Mouse (Mus musculus): ENCODE data around the gene Erbb2. TPM values are rescaled to one million over a fixed set of nuclear protein-coding genes. Genes with fewer than 3 reads are reported as not detected.

Gene Erbb2
- polyA plus RNA-seq, 1 experiment, result not detected

DNA sequence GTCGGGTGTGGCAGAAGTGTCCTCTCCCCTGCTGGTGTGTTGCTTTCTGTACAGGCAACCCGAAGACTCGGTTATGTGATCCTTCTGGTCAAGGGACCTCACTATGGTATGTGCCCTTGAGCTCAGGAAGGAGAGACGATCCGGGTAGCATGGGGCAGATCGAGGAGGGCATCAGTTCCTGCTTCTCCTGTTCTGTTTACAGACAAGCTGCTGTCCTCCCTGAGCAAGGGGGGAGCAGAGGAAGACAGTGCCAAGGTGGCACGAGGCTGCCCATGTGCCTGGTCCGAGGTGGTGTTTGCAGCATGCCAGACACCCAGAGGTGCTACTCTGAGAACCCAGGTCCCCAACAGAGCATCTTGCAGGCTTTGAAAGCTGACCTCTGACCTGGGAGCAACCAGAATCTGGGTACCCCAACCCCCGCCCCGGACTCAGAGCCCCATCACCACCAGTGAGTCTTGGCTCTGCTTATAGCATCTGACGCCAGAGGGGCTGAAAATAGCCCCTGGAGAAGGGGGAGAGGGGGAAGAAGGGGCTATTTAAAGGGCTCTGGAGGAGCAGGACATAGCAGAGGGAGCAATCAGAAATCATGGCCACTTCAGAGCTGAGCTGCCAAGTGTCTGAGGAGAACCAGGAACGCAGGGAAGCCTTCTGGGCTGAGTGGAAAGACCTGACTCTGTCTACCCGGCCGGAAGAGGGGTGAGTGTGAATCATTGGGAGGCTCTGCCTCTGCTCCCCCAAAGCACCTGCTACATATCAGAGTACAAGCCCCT lies 28.8 kb upstream of the Erbb2 start, which contains the start of gene Tcap:
Gene Tcap, plus strand, starts transcription at position 551 of the 770 bp plus-strand sequence.
- no peak within 1 kb of the TSS for H3K27ac ChIP-seq (ENCODE audit: insufficient read depth, low read depth, low read length)
- TF ChIP-seq POLR2A (IDR thresholded peaks at IDR 0.05; ENCODE audit: insufficient read depth, low read depth, low read length) (no peak), CTCF (IDR thresholded peaks at IDR 0.05; ENCODE audit: insufficient read depth, low read depth, low read length) (no peak)
- WGBS, result 64% methylated on average over 14 of the region's 14 CpGs
- H3K4me3 ChIP-seq (ENCODE audit: insufficient read depth, low read depth, low read length), result no peak within 1 kb of the TSS
- H3K4me1 ChIP-seq (ENCODE audit: control insufficient read depth, insufficient read depth, low read length), result peaks cover 20% of the 10 kb centered on the region

DNA sequence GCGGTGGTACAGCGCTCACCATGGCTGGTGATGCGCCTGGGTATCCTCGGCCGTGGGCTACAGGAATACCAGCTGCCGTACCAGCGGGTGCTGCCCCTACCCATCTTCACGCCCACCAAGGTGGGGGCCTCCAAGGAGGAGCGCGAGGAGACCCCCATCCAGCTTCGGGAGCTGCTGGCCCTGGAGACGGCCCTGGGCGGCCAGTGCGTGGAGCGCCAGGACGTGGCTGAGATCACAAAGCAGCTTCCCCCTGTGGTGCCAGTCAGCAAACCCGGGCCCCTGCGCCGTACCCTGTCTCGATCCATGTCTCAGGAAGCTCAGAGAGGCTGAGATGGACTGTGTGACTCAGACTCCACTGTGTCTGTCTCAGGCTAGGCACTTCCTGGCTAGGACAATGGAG lies 28.1 kb upstream of the Erbb2 start:
- 82% methylated on average over 20 of the region's 20 CpGs for WGBS
- no peak overlapping the region for H3K27ac ChIP-seq (ENCODE audit: insufficient read depth, low read depth, low read length)
- no peak for TF ChIP-seq POLR2A (IDR thresholded peaks at IDR 0.05; ENCODE audit: insufficient read depth, low read depth, low read length)
- no peak for TF ChIP-seq CTCF (IDR thresholded peaks at IDR 0.05; ENCODE audit: insufficient read depth, low read depth, low read length)
- H3K4me1 ChIP-seq (ENCODE audit: control insufficient read depth, insufficient read depth, low read length), result peaks cover 27% of the 10 kb centered on the region
- no peak overlapping the region for H3K4me3 ChIP-seq (ENCODE audit: insufficient read depth, low read depth, low read length)

DNA sequence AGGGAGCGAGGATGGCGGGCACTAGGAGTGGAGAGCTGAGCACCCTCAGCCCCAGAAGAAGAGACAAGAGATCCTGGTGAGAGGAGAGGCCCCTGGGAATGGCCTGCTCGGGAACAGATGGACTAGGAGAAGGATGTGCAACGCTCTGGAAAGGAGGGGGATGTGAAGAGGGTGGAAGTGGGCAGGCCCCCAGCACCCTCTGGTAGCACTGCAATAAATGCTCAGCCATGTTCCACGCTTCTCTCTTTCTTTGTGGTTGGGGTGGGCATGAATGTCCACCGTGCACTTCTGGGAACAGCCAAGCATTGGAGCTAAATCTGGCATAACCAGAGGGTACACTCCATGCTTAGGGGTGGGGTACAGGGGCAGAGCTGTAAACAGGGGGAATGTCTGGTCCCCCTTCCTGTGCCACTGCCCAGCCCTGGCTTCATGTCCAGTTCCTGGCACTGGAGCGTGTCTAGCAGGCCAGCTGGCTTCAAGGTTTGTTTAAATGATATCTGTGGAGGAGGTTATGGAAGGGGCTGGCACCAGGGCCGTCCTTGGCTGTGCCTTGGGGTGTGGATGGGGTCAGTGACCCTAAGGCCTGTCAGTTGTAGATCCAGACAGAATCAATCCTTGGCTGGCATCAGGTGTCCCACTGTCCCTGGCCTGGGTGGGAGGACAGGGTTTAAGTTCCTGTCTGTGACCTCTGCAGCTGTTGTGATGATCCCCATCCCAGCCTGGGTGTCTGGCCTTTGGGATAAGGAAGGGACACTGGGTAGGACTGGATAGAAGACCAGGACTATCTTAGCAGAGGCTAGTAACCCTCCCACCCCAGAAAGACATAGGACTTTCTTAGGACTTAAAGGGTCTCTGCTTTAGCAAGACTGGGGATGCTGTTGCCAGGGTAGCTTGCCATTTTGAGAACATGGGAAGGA lies 27.3 kb upstream of the Erbb2 start:
- Histone ChIP-seq H3K4me3 (ENCODE audit: insufficient read depth, low read depth, low read length) (no peak overlapping the region), H3K4me1 (ENCODE audit: control insufficient read depth, insufficient read depth, low read length) (peaks cover 29% of the 10 kb centered on the region), H3K27ac (ENCODE audit: insufficient read depth, low read depth, low read length) (no peak overlapping the region)
- TF ChIP-seq POLR2A (IDR thresholded peaks at IDR 0.05; ENCODE audit: insufficient read depth, low read depth, low read length) (no peak), CTCF (IDR thresholded peaks at IDR 0.05; ENCODE audit: insufficient read depth, low read depth, low read length) (no peak)
- WGBS, result 69% methylated on average over 8 of the region's 8 CpGs

- Histone ChIP-seq H3K27ac (ENCODE audit: insufficient read depth, low read depth, low read length) (no peak within 1 kb of the TSS), H3K4me1 (ENCODE audit: control insufficient read depth, insufficient read depth, low read length) (peaks cover 29% of the 10 kb centered on the region), H3K4me3 (ENCODE audit: insufficient read depth, low read depth, low read length) (no peak within 1 kb of the TSS)
- no peak for TF ChIP-seq POLR2A (IDR thresholded peaks at IDR 0.05; ENCODE audit: insufficient read depth, low read depth, low read length)
- no peak for TF ChIP-seq CTCF (IDR thresholded peaks at IDR 0.05; ENCODE audit: insufficient read depth, low read depth, low read length)
- WGBS, result 66% methylated on average over 25 of the region's 25 CpGs
These were observed 26.4 kb upstream of the Erbb2 start, which contains the start of gene Pnmt for GRCm38 (mm10) chr11:98385638-98386585. TSS of gene Pnmt (plus strand) at chr11:98386450.

DNA sequence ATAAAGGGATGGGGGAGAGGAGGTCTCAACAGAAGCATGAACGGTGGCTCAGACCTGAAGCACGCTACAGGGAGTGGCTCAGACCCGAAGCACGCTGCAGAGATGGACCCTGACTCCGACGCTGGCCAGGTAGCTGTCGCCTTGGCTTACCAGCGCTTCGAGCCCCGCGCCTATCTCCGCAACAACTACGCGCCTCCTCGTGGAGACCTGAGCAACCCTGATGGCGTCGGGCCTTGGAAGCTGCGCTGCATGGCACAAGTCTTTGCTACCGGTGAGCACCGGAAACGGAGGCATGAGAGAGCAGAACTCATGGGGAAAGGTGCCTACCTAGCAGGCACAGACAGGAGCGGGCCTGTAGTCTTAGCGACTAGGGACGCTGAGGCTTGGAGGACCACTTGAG lies 25.7 kb upstream of the Erbb2 start:
- TF ChIP-seq CTCF (IDR thresholded peaks at IDR 0.05; ENCODE audit: insufficient read depth, low read depth, low read length) (no peak), POLR2A (IDR thresholded peaks at IDR 0.05; ENCODE audit: insufficient read depth, low read depth, low read length) (no peak)
- WGBS, result 30% methylated on average over 24 of the region's 24 CpGs
- Histone ChIP-seq H3K4me1 (ENCODE audit: control insufficient read depth, insufficient read depth, low read length) (peaks cover 29% of the 10 kb centered on the region), H3K27ac (ENCODE audit: insufficient read depth, low read depth, low read length) (no peak overlapping the region), H3K4me3 (ENCODE audit: insufficient read depth, low read depth, low read length) (no peak overlapping the region)

GRCm38 (mm10) chr11:98387056-98387577 lies 25.2 kb upstream of the Erbb2 start:
- no peak overlapping the region for H3K4me3 ChIP-seq (ENCODE audit: insufficient read depth, low read depth, low read length)
- H3K27ac ChIP-seq (ENCODE audit: insufficient read depth, low read depth, low read length), result no peak overlapping the region
- H3K4me1 ChIP-seq (ENCODE audit: control insufficient read depth, insufficient read depth, low read length), result peaks cover 29% of the 10 kb centered on the region
- TF ChIP-seq POLR2A (IDR thresholded peaks at IDR 0.05; ENCODE audit: insufficient read depth, low read depth, low read length) (no peak), CTCF (IDR thresholded peaks at IDR 0.05; ENCODE audit: insufficient read depth, low read depth, low read length) (no peak)
- 61% methylated on average over 14 of the region's 14 CpGs for WGBS

DNA sequence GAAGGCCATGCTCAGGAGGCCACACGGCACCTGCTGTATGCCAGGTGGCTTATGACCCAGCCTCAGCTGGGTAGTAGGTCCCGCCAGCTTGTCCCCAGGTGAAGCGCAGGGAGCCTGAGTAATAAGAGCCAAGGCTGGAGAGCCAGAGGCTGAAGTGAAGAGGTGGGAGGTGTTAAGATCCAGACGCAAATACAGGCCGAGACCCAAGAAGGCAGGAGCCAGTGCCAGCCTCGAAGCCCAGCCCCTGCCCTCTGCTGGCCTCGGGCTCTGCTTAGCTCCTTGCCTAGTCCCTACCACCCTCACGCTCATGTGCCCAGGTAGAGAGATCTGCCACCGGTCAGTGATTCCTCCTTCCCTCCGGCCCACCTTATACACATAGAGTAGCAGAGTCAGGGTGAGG lies 24.0 kb upstream of the Erbb2 start:
- no peak overlapping the region for H3K4me3 ChIP-seq (ENCODE audit: insufficient read depth, low read depth, low read length)
- H3K27ac ChIP-seq (ENCODE audit: insufficient read depth, low read depth, low read length), result no peak overlapping the region
- peaks cover 29% of the 10 kb centered on the region for H3K4me1 ChIP-seq (ENCODE audit: control insufficient read depth, insufficient read depth, low read length)
- TF ChIP-seq POLR2A (IDR thresholded peaks at IDR 0.05; ENCODE audit: insufficient read depth, low read depth, low read length), result no peak
- no peak for TF ChIP-seq CTCF (IDR thresholded peaks at IDR 0.05; ENCODE audit: insufficient read depth, low read depth, low read length)
- WGBS, result 71% methylated on average over 10 of the region's 10 CpGs

- Histone ChIP-seq H3K4me3 (ENCODE audit: insufficient read depth, low read depth, low read length) (no peak overlapping the region), H3K27ac (ENCODE audit: insufficient read depth, low read depth, low read length) (no peak overlapping the region), H3K4me1 (ENCODE audit: control insufficient read depth, insufficient read depth, low read length) (peaks cover 24% of the 10 kb centered on the region)
- 30% methylated on average over 9 of the region's 9 CpGs for WGBS
- TF ChIP-seq CTCF (IDR thresholded peaks at IDR 0.05; ENCODE audit: insufficient read depth, low read depth, low read length), result peak; percentile 9
- no peak for TF ChIP-seq POLR2A (IDR thresholded peaks at IDR 0.05; ENCODE audit: insufficient read depth, low read depth, low read length)
These were observed 23.0 kb upstream of the Erbb2 start for GRCm38 (mm10) chr11:98389221-98389780.

All from olfactory bulb, adult 2 months (tissue).